Mouse (Mus musculus): ENCODE results near the gene Slc19a1.

Gene Slc19a1

GRCm38 (mm10) chr10:77031768-77032375 lies at the start of gene Slc19a1:
Gene Slc19a1, plus strand, starts transcription at chr10:77032241.
- DNase-seq = peak; percentile 72 to 78

GRCm38 (mm10) chr10:76988586-76988985 lies 43.5 kb upstream of the Slc19a1 start:
- no peak for DNase-seq

- DNase-seq = no peak
These were observed 39.6 kb upstream of the Slc19a1 start for GRCm38 (mm10) chr10:76992456-76992855.

- DNase-seq = peak; percentile 89 to 92
These were observed 34.1 kb upstream of the Slc19a1 start for GRCm38 (mm10) chr10:76997759-76998513.

- DNase-seq = no peak
These were observed 27.1 kb upstream of the Slc19a1 start for GRCm38 (mm10) chr10:77004936-77005335.

GRCm38 (mm10) chr10:77007433-77008108 lies 24.5 kb upstream of the Slc19a1 start:
- DNase-seq = peak; percentile 69 to 70

- peak; percentile 65 to 72 for DNase-seq
These were observed 23.9 kb upstream of the Slc19a1 start for GRCm38 (mm10) chr10:77008109-77008561.

GRCm38 (mm10) chr10:77008698-77009097 lies 23.3 kb upstream of the Slc19a1 start:
- no peak for DNase-seq

GRCm38 (mm10) chr10:77011681-77012080 lies 20.4 kb upstream of the Slc19a1 start:
- DNase-seq = peak; percentile 74 to 89

GRCm38 (mm10) chr10:77016080-77016479 lies 16.0 kb upstream of the Slc19a1 start:
- DNase-seq = no peak

GRCm38 (mm10) chr10:77016499-77016898 lies 15.5 kb upstream of the Slc19a1 start:
- no peak for DNase-seq

GRCm38 (mm10) chr10:77017061-77017460 lies 15.0 kb upstream of the Slc19a1 start:
- no peak for DNase-seq

- peak; percentile 41 to 60 for DNase-seq
These were observed 14.4 kb upstream of the Slc19a1 start for GRCm38 (mm10) chr10:77017662-77018061.

GRCm38 (mm10) chr10:77021399-77022052 lies 10.5 kb upstream of the Slc19a1 start:
- DNase-seq = peak; percentile 78 to 83

- peak; percentile 85 to 87 for DNase-seq
These were observed 9.5 kb upstream of the Slc19a1 start for GRCm38 (mm10) chr10:77022301-77023130.

- no peak for DNase-seq
These were observed 7.8 kb upstream of the Slc19a1 start for GRCm38 (mm10) chr10:77024231-77024630.

- DNase-seq = peak; percentile 90 to 93
These were observed 5.1 kb upstream of the Slc19a1 start for GRCm38 (mm10) chr10:77026944-77027343.

GRCm38 (mm10) chr10:77028782-77029296 lies 3.2 kb upstream of the Slc19a1 start:
- DNase-seq = no peak

- peak; percentile 78 to 87 for DNase-seq
These were observed 2.3 kb upstream of the Slc19a1 start for GRCm38 (mm10) chr10:77029761-77030160.

GRCm38 (mm10) chr10:77030666-77031065 lies 1.4 kb upstream of the Slc19a1 start:
- no peak for DNase-seq

GRCm38 (mm10) chr10:77032591-77033322 lies 716 bp downstream of the Slc19a1 start:
- DNase-seq = peak; percentile 95 to 97
